In the genomic region with DNA sequence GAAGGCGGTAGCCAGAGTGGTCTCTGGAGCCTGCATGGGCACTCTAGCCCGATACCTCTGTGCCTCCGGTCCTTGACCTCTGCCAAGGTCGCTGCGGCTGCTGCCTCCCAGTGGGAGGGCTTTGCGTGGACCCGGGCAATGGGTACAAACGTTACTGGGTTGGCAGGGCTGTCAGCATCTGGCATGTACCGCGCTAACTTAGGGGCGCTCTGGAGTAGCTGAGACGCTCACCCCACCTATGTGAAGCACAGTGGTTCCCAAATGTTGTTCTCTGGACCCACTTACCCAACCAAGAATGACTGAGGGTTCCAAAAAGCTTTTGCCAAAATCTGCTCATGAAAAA, we compare ENCODE assay signal across 8 mouse cellular contexts. TPM values are rescaled to one million over a fixed set of nuclear protein-coding genes. Genes with fewer than 3 reads are reported as not detected.
DNase-seq lines count a peak whose midpoint lies in the region; ATAC-seq and TF ChIP-seq lines count a peak whose summit lies in the region.

No protein-coding gene starts in this region.

- no peak for TF ChIP-seq CTCF in G1E (IDR thresholded peaks at IDR 0.05; ENCODE audit: low read depth, low read length)

- peaks cover 24% of the 10 kb centered on the region for H3K4me1 ChIP-seq in heart, embryonic 12.5 days (replicated peaks)
- H3K4me1 ChIP-seq in G1E (ENCODE audit: insufficient read depth, low read depth, low read length), result peaks cover 47% of the 10 kb centered on the region
- H3K4me1 ChIP-seq in hindbrain, embryonic 11.5 days (replicated peaks; ENCODE audit: control insufficient read depth, insufficient read depth, low read length), result 0 out of 2 replicates have a peak, but pooled peaks cover 2% of the 10 kb centered on the region
- H3K4me1 ChIP-seq in midbrain, embryonic 10.5 days, result peaks cover 19% of the 10 kb centered on the region

- peak overlapping the region; percentile 55 for H3K27ac ChIP-seq in heart, embryonic 12.5 days (ENCODE audit: poor library complexity, severe bottlenecking)
- H3K27ac ChIP-seq in hindbrain, embryonic 11.5 days (ENCODE audit: low read depth, low read length), result no peak overlapping the region
- peak overlapping the region; percentile 86 for H3K27ac ChIP-seq in midbrain, embryonic 10.5 days (replicated peaks)

- no peaks in the 10 kb centered on the region for H3K36me3 ChIP-seq in heart, embryonic 12.5 days
- peaks cover 21% of the 10 kb centered on the region for H3K36me3 ChIP-seq in G1E (replicated peaks)
- H3K36me3 ChIP-seq in hindbrain, embryonic 11.5 days (ENCODE audit: control insufficient read depth, insufficient read depth, low read length), result no peaks in the 10 kb centered on the region
- no peaks in the 10 kb centered on the region for H3K36me3 ChIP-seq in midbrain, embryonic 10.5 days

- no peak for DNase-seq in heart, adult 8-10 months (ENCODE audit: low spot score)
- no peak for DNase-seq in G1E (ENCODE audit: low spot score)
- DNase-seq in hindbrain, embryonic 11.5 days (ENCODE audit: low spot score), result no peak
- DNase-seq in midbrain, embryonic 10.5 days (ENCODE audit: low spot score), result no peak
- no peak for DNase-seq in ovary, postnatal 10 days (ENCODE audit: low spot score)
- DNase-seq in layer of hippocampus, adult 9-10 months (ENCODE audit: low spot score), result no peak
- DNase-seq in frontal cortex, postnatal 14 days (ENCODE audit: low spot score in 2 of 2), result no peak

- no peaks in the 10 kb centered on the region for H3K9me3 ChIP-seq in heart, embryonic 12.5 days (replicated peaks)
- H3K9me3 ChIP-seq in G1E (replicated peaks), result peaks cover 12% of the 10 kb centered on the region
- H3K9me3 ChIP-seq in hindbrain, embryonic 11.5 days (ENCODE audit: control insufficient read depth, low read length), result no peaks in the 10 kb centered on the region
- H3K9me3 ChIP-seq in midbrain, embryonic 10.5 days (replicated peaks), result no peaks in the 10 kb centered on the region

- peak overlapping the region; percentile 76 for H3K4me2 ChIP-seq in heart, embryonic 12.5 days
- peak overlapping the region; percentile 61 for H3K4me2 ChIP-seq in hindbrain, embryonic 11.5 days (replicated peaks; ENCODE audit: low read depth, low read length)

- ATAC-seq in heart, embryonic 12.5 days (ENCODE audit: insufficient number of reproducible peaks, low FRiP score), result peak; percentile 58
- peak; percentile 23 for ATAC-seq in G1E (ENCODE audit: extremely low read depth, insufficient number of reproducible peaks, low FRiP score, poor library complexity, severe bottlenecking)
- no peak; the same call in 1 of the 2 replicates for ATAC-seq in hindbrain, embryonic 11.5 days (ENCODE audit: low FRiP score)

- H3K4me3 ChIP-seq in heart, embryonic 12.5 days, result peak overlapping the region; percentile 89
- peak overlapping the region; percentile 81 for H3K4me3 ChIP-seq in G1E (ENCODE audit: low read depth, low read length)
- H3K4me3 ChIP-seq in hindbrain, embryonic 11.5 days (ENCODE audit: low read depth, low read length), result peak overlapping the region; percentile 58
- H3K4me3 ChIP-seq in midbrain, embryonic 10.5 days, result peak overlapping the region; percentile 76

- WGBS in heart, embryonic 12.5 days, result 0% methylated on average over 12 of the region's 12 CpGs
- 4% methylated on average over 12 of the region's 12 CpGs for WGBS in hindbrain, embryonic 11.5 days
- WGBS in midbrain, embryonic 10.5 days, result under 1% methylated on average over 12 of the region's 12 CpGs

- peak overlapping the region; percentile 84 for H3K9ac ChIP-seq in heart, embryonic 12.5 days
- H3K9ac ChIP-seq in hindbrain, embryonic 11.5 days (ENCODE audit: low read depth, low read length), result peak overlapping the region; percentile 65

- H3K27me3 ChIP-seq in heart, embryonic 12.5 days (replicated peaks), result 0 out of 2 replicates have a peak, but pooled peaks cover 3% of the 10 kb centered on the region
- H3K27me3 ChIP-seq in G1E (ENCODE audit: insufficient read depth, low read length), result peaks cover 5% of the 10 kb centered on the region
- no peaks in the 10 kb centered on the region for H3K27me3 ChIP-seq in hindbrain, embryonic 11.5 days (ENCODE audit: control insufficient read depth, insufficient read depth, low read length)
- H3K27me3 ChIP-seq in midbrain, embryonic 10.5 days (ENCODE audit: low read depth, poor library complexity, severe bottlenecking), result peaks cover 14% of the 10 kb centered on the region

RNA-seq across cellular contexts. Expression of a gene that starts 0.3 kb away (rescaled TPM):
- 70.3 and 72.8 TPM in 2 replicates for polyA plus RNA-seq in heart, embryonic 12.5 days (2016; fragmentation: Nextera tagmentation; extraction: Ambion mirVana)
- total RNA-seq in heart, adult 8-10 months (2022), result 100 to 1,000 TPM; 129 to 140 (median 133) TPM
- 263 and 301 TPM in 2 replicates for total RNA-seq in G1E (2014; fragmentation: Nextera tagmentation)
- 45.1 and 48.2 TPM in 2 replicates for total RNA-seq in G1E (2017)
- polyA plus RNA-seq in G1E (2012), result 38.7 and 44.6 TPM in 2 replicates
- 24.1 and 30.6 TPM in 2 replicates for polyA plus RNA-seq in hindbrain, embryonic 11.5 days (2014; fragmentation: Nextera tagmentation; extraction: Ambion mirVana)
- 27.5 and 29.1 TPM in 2 replicates for polyA plus RNA-seq in midbrain, embryonic 10.5 days (2016; fragmentation: Nextera tagmentation; extraction: Ambion mirVana)
